Mouse (Mus musculus): ENCODE results near the gene Hist1h2br. TPM values are rescaled to one million over a fixed set of nuclear protein-coding genes. Genes with fewer than 3 reads are reported as not detected.

The Hist1h2br gene
- 100 to 1,000 TPM; 244 to 262 TPM for total RNA-seq (2023)

GRCm38 (mm10) chr13:21833461-21833860 is at the start of gene Hist1h2br, which contains the start of gene Hist1h2ap:
Hist1h2br (plus strand) TSS chr13:21833743.
Hist1h2ap (minus strand) TSS chr13:21833507.

GRCm38 (mm10) chr13:21786899-21787629 is 46.5 kb upstream of the Hist1h2br start, which contains the start of the genes Hist1h2an and Hist1h2bp:
Hist1h2an (minus strand) TSS chr13:21787218.
Hist1h2bp (plus strand) TSS chr13:21787461.

GRCm38 (mm10) chr13:21810073-21810472 is 23.5 kb upstream of the Hist1h2br start, which contains the start of the genes Hist1h2bq and Hist1h2ao:
Hist1h2bq (minus strand) TSS chr13:21810197.
Hist1h2ao (plus strand) TSS chr13:21810465.

GRCm38 (mm10) chr13:21811539-21811938 is 22.0 kb upstream of the Hist1h2br start, which contains the start of gene Hist1h4m:
Hist1h4m (plus strand) TSS chr13:21811746.

GRCm38 (mm10) chr13:21831418-21832394 is 1.8 kb upstream of the Hist1h2br start, which contains the start of gene Hist1h4n:
Hist1h4n (minus strand) TSS chr13:21832196.

Other genes with a start within 250 kb of the Hist1h2br start
- gene Olfr1362, start 219.7 kb upstream of the Hist1h2br start, total RNA-seq (2023), result not detected
- gene Olfr11, start 191.2 kb upstream of the Hist1h2br start, total RNA-seq (2023), result not detected
- gene Olfr1361, start 170.4 kb upstream of the Hist1h2br start, total RNA-seq (2023), result not detected
- not detected for gene Olfr1360, start 156.3 kb upstream of the Hist1h2br start, total RNA-seq (2023)
- not detected for gene Olfr1359, start 135.6 kb upstream of the Hist1h2br start, total RNA-seq (2023)
- gene Hist1h2bl, start 117.6 kb upstream of the Hist1h2br start, total RNA-seq (2023), result 100 to 1,000 TPM; 101 to 113 TPM
- gene Hist1h2ai, start 117.3 kb upstream of the Hist1h2br start, total RNA-seq (2023), result 100 to 1,000 TPM; 114 to 126 TPM
- gene Hist1h3h, start 116.1 kb upstream of the Hist1h2br start, total RNA-seq (2023), result 100 to 1,000 TPM; 156 to 168 TPM
- 10 to 100 TPM in 1 of 2 experiments, 1 to 10 TPM in 1; 7.6 to 10.7 TPM for gene Hist1h2bm, start 111.7 kb upstream of the Hist1h2br start, total RNA-seq (2023)
- 10 to 100 TPM; 18.4 to 18.5 TPM for gene Hist1h4j, start 98.7 kb upstream of the Hist1h2br start, total RNA-seq (2023)
- 100 to 1,000 TPM; 328 to 393 TPM for gene Hist1h4k, start 83.2 kb upstream of the Hist1h2br start, total RNA-seq (2023)
- gene Hist1h2ak, start 79.9 kb upstream of the Hist1h2br start, total RNA-seq (2023), result 10 to 100 TPM; 44.3 to 63.1 TPM
- gene Hist1h2bn, start 79.6 kb upstream of the Hist1h2br start, total RNA-seq (2023), result 100 to 1,000 TPM; 110 to 111 TPM
- gene Hist1h1b, start 53.1 kb upstream of the Hist1h2br start, total RNA-seq (2023), result 10 to 100 TPM; 75.2 to 83.5 TPM
- gene Hist1h3i, start 50.4 kb upstream of the Hist1h2br start, total RNA-seq (2023), result 100 to 1,000 TPM; 223 to 298 TPM
- 10 to 100 TPM; 41.7 to 54.0 TPM for gene Hist1h2an, start 46.5 kb upstream of the Hist1h2br start, total RNA-seq (2023)
- gene Hist1h2bp, start 46.3 kb upstream of the Hist1h2br start, total RNA-seq (2023), result 10 to 100 TPM; 52.4 to 61.6 TPM
- 100 to 1,000 TPM; 251 to 269 TPM for gene Hist1h2bq, start 23.5 kb upstream of the Hist1h2br start, total RNA-seq (2023)
- gene Hist1h2ao, start 23.3 kb upstream of the Hist1h2br start, total RNA-seq (2023), result 100 to 1,000 TPM; 319 to 332 TPM
- 100 to 1,000 TPM; 475 to 486 TPM for gene Hist1h4m, start 22.0 kb upstream of the Hist1h2br start, total RNA-seq (2023)
- gene Hist1h4n, start 1.5 kb upstream of the Hist1h2br start, total RNA-seq (2023), result 100 to 1,000 TPM in 1 of 2 experiments, 10 to 100 TPM in 1; 62.8 to 128 TPM
- 10 to 100 TPM; 73.3 to 83.2 TPM for gene Hist1h2ap, start 236 bp upstream of the Hist1h2br start, total RNA-seq (2023)
- 1 to 10 TPM; 1.5 to 2.3 TPM for gene Zfp184, start 111.4 kb downstream of the Hist1h2br start, total RNA-seq (2023)
- not detected for gene Pom121l2, start 147.5 kb downstream of the Hist1h2br start, total RNA-seq (2023)
- gene Prss16, start 176.0 kb downstream of the Hist1h2br start, total RNA-seq (2023), result under 1 TPM in 1 of 2 experiments, not detected in 1; 0.70 TPM
- 10 to 100 TPM; 49.1 to 92.2 TPM for gene Hist1h2ah, start 201.8 kb downstream of the Hist1h2br start, total RNA-seq (2023)
- 10 to 100 TPM; 50.9 to 62.1 TPM for gene Hist1h2bk, start 202.1 kb downstream of the Hist1h2br start, total RNA-seq (2023)
- 100 to 1,000 TPM; 118 to 131 TPM for gene Hist1h4i, start 207.6 kb downstream of the Hist1h2br start, total RNA-seq (2023)
- 10 to 100 TPM; 70.3 to 95.1 TPM for gene Hist1h2ag, start 209.2 kb downstream of the Hist1h2br start, total RNA-seq (2023)
- gene Hist1h2bj, start 209.5 kb downstream of the Hist1h2br start, total RNA-seq (2023), result 100 to 1,000 TPM in 1 of 2 experiments, 10 to 100 TPM in 1; 96.7 to 143 TPM